Mouse (Mus musculus) lung, embryonic 16.5 days (tissue): Measurements from ENCODE around the gene Ltbp4. TPM values are rescaled to one million over a fixed set of nuclear protein-coding genes. Genes with fewer than 3 reads are reported as not detected.

ENCODE experiments used
- ATAC-seq: fragments of 200-750 bp; cut with Nextera tagmentation; 2 replicates; pipeline ENCODE4 v1.8.0; 2017; ENCODE audit warnings: low read depth, mild to moderate bottlenecking, moderate library complexity
- H3K27ac ChIP-seq: fragments of 300-500 bp; sonication (generic); 2 replicates; pipeline ENCODE4 v1.5.1; 2014; ENCODE audit warnings: mild to moderate bottlenecking, control low read depth, low read length
- H3K27me3 ChIP-seq: fragments of 300-500 bp; sonication (generic); 2 replicates; pipeline ENCODE4 v1.6.1; 2014; ENCODE audit warnings: low read depth, low read length, mixed read lengths; ENCODE audit not compliant: control insufficient read depth, insufficient read depth
- H3K36me3 ChIP-seq: fragments of 300-500 bp; sonication (generic); 2 replicates; pipeline ENCODE4 v1.6.1; 2014; ENCODE audit warnings: low read length; ENCODE audit not compliant: control insufficient read depth, insufficient read depth
- H3K4me1 ChIP-seq: fragments of 300-500 bp; sonication (generic); replicated peaks from 2 replicates; pipeline ENCODE4 v1.6.1; 2014; ENCODE audit warnings: low read length, mixed read lengths; ENCODE audit not compliant: control insufficient read depth, insufficient read depth
- H3K4me2 ChIP-seq: fragments of 300-500 bp; sonication (generic); 2 replicates; pipeline ENCODE4 v1.6.1; 2014; ENCODE audit warnings: low read depth, low read length, control low read depth
- H3K4me3 ChIP-seq: fragments of 300-500 bp; sonication (generic); 2 replicates; pipeline ENCODE4 v1.5.1; 2014; ENCODE audit warnings: mild to moderate bottlenecking, low read length, control low read depth
- H3K9ac ChIP-seq: fragments of 300-500 bp; sonication (generic); 2 replicates; pipeline ENCODE4 v1.6.1; 2014; ENCODE audit warnings: low read length, control low read depth
- H3K9me3 ChIP-seq: fragments of 300-500 bp; sonication (generic); 2 replicates; pipeline ENCODE4 v1.6.1; 2016; ENCODE audit warnings: low read length; ENCODE audit not compliant: control insufficient read depth
- WGBS: fragments of 180-500 bp; shearing (Covaris S2); extraction: QIAGEN DNeasy Blood & Tissue Kit; methylation state at CpG from one replicate; pipeline ENCODE4 v1.1.7; 2014; 5-methylcytosine and 5-hydroxymethylcytosine counted together
- polyA plus RNA-seq: library from polyadenylated mRNA; unstranded; fragments of >200 nt; fragmentation: Nextera tagmentation; extraction: Ambion mirVana; gene quantifications from 2 replicates; pipeline ENCODE4 v1.2.1, GENCODE M21; 2015

The Ltbp4 gene
- polyA plus RNA-seq, 1 experiment from 2014 or later = 107 TPM

DNA sequence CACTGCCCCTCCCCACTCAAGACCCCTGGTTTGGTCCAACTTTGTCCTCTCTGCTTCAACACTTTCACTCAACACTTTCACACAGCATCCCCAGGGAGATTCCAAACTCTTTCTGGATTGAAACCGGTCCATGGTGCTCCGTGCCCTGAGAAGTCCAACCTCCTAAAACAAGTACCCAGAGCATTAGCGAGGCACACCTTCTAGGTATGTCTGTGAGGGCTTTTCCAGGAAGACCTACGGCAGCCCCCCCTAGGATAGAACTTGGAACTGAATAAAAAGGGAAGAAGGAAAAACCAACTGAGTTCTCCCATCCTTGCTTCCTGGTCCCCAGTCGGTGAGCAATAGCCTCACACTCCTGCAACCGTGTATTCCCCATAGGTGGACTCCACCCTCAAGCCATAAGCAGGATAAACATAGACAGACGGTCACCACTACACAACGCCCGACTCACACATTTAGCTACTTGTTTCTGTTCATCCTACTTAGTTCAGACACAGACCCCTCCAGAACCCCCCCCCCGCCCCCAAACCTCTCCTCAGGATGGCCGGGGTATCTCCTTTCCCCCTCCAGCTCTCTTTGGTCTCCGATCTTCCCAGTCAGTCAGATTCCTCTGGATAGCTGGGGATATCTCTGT is 25.7 kb downstream of the Ltbp4 start:
- no peak for ATAC-seq
- Histone ChIP-seq H3K9me3 (peaks cover 8% of the 10 kb centered on the region), H3K4me1 (peaks cover 20% of the 10 kb centered on the region), H3K36me3 (peaks cover 22% of the 10 kb centered on the region), H3K27ac (no peak overlapping the region), H3K4me3 (no peak overlapping the region), H3K4me2 (no peak overlapping the region), H3K27me3 (no peaks in the 10 kb centered on the region), H3K9ac (no peak overlapping the region)
- WGBS = 83% methylated on average over 12 of the region's 12 CpGs

DNA sequence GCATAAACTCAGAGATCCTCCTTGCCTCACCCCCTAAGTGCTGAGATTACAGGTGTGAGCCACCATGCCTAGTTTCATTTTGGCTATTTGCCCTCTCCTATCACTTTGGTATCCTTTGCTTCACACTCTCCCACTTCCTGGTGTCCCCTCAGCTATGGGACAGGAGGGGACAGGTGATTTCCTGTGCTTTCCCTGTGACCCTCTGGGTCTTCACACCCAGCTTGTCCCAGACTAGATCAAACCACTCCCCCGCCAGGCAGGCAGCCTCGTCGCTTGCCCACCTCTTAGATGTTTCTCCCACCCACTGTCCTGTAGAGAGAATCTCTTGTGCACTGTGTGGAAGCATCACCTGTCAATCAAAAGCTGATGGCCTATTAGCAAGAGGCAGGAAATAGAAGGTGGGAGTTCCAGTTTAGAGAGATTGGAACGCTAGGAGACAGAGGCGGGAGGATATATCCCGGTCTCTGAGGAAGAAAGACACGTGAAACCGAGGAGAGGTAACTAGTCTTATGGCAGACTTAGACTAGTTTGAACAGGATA is 26.4 kb downstream of the Ltbp4 start:
- peak overlapping the region; percentile 59; the same call in 1 of the 2 replicates for H3K4me2 ChIP-seq
- peaks cover 21% of the 10 kb centered on the region for H3K36me3 ChIP-seq
- ATAC-seq = 0 out of 2 replicates have a peak, but pooled peaks have one; percentile 2
- WGBS = 51% methylated on average over 8 of the region's 8 CpGs
- peak overlapping the region; percentile 83 for H3K27ac ChIP-seq
- no peaks in the 10 kb centered on the region for H3K27me3 ChIP-seq
- peaks cover 8% of the 10 kb centered on the region for H3K9me3 ChIP-seq
- H3K4me3 ChIP-seq = no peak overlapping the region
- peaks cover 20% of the 10 kb centered on the region for H3K4me1 ChIP-seq
- no peak overlapping the region; the same call in 1 of the 2 replicates for H3K9ac ChIP-seq

DNA sequence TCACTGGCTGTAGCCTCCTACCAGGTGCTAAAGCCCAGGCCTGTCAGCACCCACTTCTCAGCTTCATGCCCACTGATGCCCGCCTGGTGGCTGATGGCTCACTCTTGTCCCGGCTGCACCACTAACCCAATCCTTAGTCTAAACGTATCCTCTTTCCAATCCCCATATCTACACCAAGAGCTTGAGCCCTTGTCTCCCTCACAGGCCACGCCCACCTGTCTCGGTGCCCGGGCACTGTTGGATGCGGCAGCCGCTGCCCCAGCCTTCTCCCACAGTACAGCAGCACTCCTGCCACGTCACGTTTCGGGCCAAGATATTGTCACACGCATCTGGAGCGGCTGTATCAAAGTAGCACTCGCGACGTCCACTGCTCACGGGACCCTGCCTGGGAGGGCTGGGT is 27.2 kb downstream of the Ltbp4 start:
- Histone ChIP-seq H3K27me3 (no peaks in the 10 kb centered on the region), H3K4me1 (peaks cover 20% of the 10 kb centered on the region), H3K36me3 (peaks cover 21% of the 10 kb centered on the region), H3K9me3 (peaks cover 8% of the 10 kb centered on the region), H3K27ac (peak overlapping the region; percentile 83), H3K9ac (peak overlapping the region; percentile 50), H3K4me3 (peak overlapping the region; percentile 37), H3K4me2 (peak overlapping the region; percentile 59)
- ATAC-seq = peak; percentile 35
- 12% methylated on average over 17 of the region's 17 CpGs for WGBS

DNA sequence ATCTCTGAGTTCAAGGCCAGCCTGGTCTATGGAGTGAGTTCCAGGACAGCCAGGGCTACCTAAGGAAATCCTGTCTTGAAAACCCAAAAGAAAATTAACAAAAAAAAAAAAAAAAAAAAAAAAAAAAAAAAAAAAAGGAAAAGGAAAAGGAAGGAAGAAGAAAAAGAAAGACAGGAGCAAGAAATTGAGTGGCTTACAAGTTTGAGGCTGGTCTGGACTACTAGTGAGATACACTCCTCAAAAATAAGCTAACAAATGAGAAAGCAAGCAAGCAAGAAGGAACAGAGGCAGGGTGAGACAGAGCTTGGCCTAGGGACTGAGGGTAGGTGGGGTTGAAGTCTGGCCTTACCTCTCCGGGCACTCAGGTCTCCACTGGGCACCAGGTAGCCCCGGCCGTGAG is 27.7 kb downstream of the Ltbp4 start:
- H3K4me2 ChIP-seq = peak overlapping the region; percentile 59; the same call in 1 of the 2 replicates
- peak overlapping the region; percentile 37; the same call in 1 of the 2 replicates for H3K4me3 ChIP-seq
- peaks cover 21% of the 10 kb centered on the region for H3K36me3 ChIP-seq
- 52% methylated on average over 3 of the region's 3 CpGs for WGBS
- ATAC-seq = no peak
- H3K9ac ChIP-seq = peak overlapping the region; percentile 50; the same call in 1 of the 2 replicates
- peak overlapping the region; percentile 83 for H3K27ac ChIP-seq
- peaks cover 20% of the 10 kb centered on the region for H3K4me1 ChIP-seq
- peaks cover 8% of the 10 kb centered on the region for H3K9me3 ChIP-seq
- H3K27me3 ChIP-seq = no peaks in the 10 kb centered on the region

DNA sequence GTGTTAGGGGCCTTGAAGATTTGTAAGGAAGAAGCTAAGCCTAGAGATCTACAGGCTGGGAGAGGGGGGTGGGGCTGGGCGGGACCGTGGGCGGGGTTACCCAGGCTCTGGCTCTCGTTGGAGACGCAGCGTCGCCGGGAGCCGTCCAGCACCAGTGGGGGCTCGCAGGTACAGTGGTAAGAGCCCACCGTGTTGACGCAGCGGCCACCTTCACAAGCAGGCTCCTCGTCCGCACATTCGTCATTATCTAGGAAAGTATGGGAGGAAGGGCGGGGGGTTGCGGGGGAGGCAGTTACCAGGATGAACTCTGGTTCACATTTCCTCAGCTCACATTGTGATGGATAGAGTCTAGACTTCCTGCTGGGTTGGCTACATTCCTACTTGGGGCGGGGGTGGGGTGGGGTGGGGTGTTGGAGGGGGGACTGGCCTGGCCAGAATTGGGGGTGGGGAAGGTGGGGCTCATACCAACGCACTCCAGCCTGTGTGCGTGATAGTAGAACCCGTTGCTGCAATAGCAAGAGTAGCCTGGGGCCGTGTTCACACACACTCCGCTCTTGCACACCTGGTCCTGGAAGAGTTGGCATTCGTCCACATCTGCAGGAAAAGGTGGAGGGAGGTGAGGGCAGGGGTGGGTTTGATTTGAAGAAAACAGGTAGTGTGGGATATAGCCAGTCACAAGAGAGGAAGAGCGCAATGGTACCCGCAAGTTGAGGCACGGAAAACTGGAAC is 28.5 kb downstream of the Ltbp4 start:
- H3K9me3 ChIP-seq = peaks cover 1% of the 10 kb centered on the region; the same call in 1 of the 2 replicates
- peaks cover 20% of the 10 kb centered on the region for H3K4me1 ChIP-seq
- H3K4me3 ChIP-seq = peak overlapping the region; percentile 47
- ATAC-seq = peak; percentile 72
- peak overlapping the region; percentile 31; the same call in 1 of the 2 replicates for H3K9ac ChIP-seq
- no peaks in the 10 kb centered on the region for H3K27me3 ChIP-seq
- H3K27ac ChIP-seq = peak overlapping the region; percentile 77
- peaks cover 14% of the 10 kb centered on the region for H3K36me3 ChIP-seq
- H3K4me2 ChIP-seq = peak overlapping the region; percentile 60
- 11% methylated on average over 28 of the region's 28 CpGs for WGBS

DNA sequence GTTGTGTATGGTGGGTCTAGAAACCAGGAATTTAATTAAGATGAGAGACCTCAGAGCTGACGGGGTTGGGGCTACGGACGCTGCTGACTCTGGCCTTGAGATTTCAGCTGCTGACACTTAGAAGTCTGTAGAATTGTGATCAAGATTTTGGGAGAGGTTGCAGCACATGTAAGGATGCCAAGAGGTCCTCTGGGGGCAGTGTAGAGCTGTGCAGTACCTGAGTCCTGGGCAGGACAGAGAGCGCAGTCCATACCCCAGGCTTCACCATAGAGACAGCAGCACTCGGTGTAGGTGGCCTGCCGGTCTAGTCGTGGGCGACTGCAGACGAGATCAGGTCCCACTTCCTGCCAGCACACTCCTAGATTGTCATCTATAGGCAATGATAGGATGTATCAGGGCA is 29.9 kb downstream of the Ltbp4 start:
- Histone ChIP-seq H3K27me3 (no peaks in the 10 kb centered on the region), H3K4me3 (no peak overlapping the region), H3K9me3 (no peaks in the 10 kb centered on the region), H3K9ac (no peak overlapping the region), H3K27ac (no peak overlapping the region), H3K4me1 (peaks cover 20% of the 10 kb centered on the region), H3K36me3 (peaks cover 2% of the 10 kb centered on the region), H3K4me2 (no peak overlapping the region)
- 75% methylated on average over 9 of the region's 9 CpGs for whole genome bisulfite sequencing
- ATAC-seq = no peak

DNA sequence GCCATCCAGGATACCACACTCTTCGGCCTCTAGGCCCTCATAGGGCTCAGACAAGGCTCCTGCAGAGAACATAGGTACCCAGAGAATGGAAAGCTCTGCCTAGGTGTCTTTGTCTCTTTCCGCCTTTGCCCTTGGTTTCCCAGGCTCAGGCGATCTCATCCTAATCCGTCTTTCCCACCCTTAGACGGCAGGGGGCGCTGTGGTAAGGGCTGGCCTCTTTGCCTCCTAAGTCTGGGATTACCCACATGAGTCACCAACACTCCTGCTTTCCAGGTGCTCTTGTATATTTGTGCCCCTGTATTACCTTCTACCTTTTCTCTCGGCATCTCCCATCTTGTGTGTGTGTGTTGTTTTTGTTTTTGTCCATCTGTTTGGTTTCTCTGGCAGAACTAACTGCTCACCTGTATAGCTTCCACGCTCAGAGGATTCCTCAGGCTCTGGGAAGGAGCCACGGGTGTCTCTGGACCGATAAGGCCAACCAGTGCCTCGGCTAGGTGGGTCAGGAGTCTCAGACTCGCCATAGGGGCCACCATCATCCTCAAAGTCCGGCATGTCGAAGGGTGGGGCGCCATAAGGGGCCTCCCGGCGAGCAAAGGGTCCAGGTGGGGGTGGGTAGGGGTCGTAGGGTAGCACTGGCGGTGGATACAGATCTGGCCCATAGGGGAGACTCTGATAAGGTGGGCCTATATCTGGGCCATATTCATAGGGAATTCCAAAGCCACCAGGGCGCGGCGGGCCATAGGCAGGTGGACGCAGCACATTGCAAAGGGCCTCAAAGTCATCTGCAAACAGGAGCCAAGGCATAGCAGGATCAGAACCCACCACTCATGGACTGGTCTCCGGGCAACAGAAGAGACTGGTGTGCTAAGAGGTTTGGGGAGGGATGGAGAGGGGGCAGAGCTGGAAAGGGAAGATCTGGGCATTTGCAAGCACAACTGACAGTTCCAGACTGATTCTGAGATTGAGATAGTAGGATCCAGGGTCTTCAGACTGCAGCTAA is 31.0 kb downstream of the Ltbp4 start:
- Histone ChIP-seq H3K36me3 (peaks cover 2% of the 10 kb centered on the region), H3K27me3 (no peaks in the 10 kb centered on the region), H3K27ac (no peak overlapping the region), H3K4me2 (no peak overlapping the region), H3K4me1 (peaks cover 23% of the 10 kb centered on the region), H3K9ac (no peak overlapping the region), H3K4me3 (no peak overlapping the region), H3K9me3 (no peaks in the 10 kb centered on the region)
- ATAC-seq = no peak
- 74% methylated on average over 24 of the region's 24 CpGs for WGBS

DNA sequence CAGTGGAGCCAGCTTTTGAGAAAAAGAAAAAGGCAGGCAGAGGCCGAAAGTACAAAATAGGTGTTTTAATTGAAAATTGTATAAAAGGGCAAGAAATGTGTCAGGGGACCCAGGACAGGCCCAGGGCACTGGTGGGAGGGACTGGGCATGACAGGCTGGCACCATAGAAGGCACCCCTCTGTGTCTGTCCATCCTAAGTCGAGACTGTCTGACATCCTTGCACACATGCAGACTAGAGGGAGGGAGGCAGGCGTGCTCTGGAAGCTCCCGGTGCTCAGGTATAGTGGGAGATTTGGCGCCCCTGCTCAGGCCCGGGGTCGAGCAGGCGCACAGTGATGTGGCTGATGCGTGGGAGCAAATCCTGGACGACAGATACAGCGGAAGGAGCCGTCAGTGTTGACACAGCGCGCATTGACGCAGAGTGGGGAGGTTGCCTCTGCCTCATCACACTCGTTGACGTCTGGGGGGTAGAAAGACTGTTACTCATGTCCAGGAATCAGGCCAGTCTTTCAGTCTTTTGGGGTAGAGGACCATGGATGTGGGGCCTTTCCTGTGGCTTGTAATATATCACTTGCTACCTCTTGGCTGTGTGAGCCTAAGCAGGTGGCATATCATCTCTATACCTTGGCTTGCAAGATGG is 32.3 kb downstream of the Ltbp4 start:
- H3K9me3 ChIP-seq = no peaks in the 10 kb centered on the region
- no peak overlapping the region for H3K4me3 ChIP-seq
- no peak overlapping the region for H3K27ac ChIP-seq
- WGBS = 73% methylated on average over 17 of the region's 17 CpGs
- peaks cover 17% of the 10 kb centered on the region for H3K4me1 ChIP-seq
- no peak overlapping the region for H3K4me2 ChIP-seq
- peaks cover 2% of the 10 kb centered on the region for H3K36me3 ChIP-seq
- no peak overlapping the region for H3K9ac ChIP-seq
- no peaks in the 10 kb centered on the region for H3K27me3 ChIP-seq
- no peak for ATAC-seq
